Mouse (Mus musculus) liver, embryonic 13.5 days (tissue): Measurements from ENCODE around the gene Thada. TPM values are rescaled to one million over a fixed set of nuclear protein-coding genes. Genes with fewer than 3 reads are reported as not detected.
A peak's percentile ranks its signal among the peaks of the same experiment; 100 is the strongest.
"Not testable (repeated sequence)": the region's sequence is repeated elsewhere in the genome, so short reads cannot be mapped to it uniquely, and the experiment has no call there.

ENCODE experiments used
- ATAC-seq: fragments of 200-750 bp; cut with Nextera tagmentation; 2 replicates; pipeline ENCODE4 v1.8.0; 2017; ENCODE audit warnings: low read depth, mild to moderate bottlenecking, moderate number of reproducible peaks, moderate library complexity
- DNase-seq: peaks from one replicate; pipeline ENCODE4 v3.0.0; 2022
- H3K27ac ChIP-seq: fragments of 300-500 bp; sonication (generic); 2 replicates; pipeline ENCODE4 v1.5.1; 2015; ENCODE audit warnings: moderate library complexity, mild to moderate bottlenecking, inconsistent platforms
- H3K27me3 ChIP-seq: fragments of 300-500 bp; sonication (generic); 2 replicates; pipeline ENCODE4 v1.6.1; 2015; ENCODE audit warnings: mild to moderate bottlenecking, inconsistent platforms
- H3K36me3 ChIP-seq: fragments of 300-500 bp; sonication (generic); 2 replicates; pipeline ENCODE4 v1.6.1; 2015; ENCODE audit warnings: mild to moderate bottlenecking, inconsistent platforms
- H3K4me1 ChIP-seq: fragments of 300-500 bp; sonication (generic); replicated peaks from 2 replicates; pipeline ENCODE4 v1.6.1; 2015; ENCODE audit warnings: inconsistent platforms
- H3K4me2 ChIP-seq: fragments of 300-500 bp; sonication (generic); 2 replicates; pipeline ENCODE4 v1.6.1; 2015; ENCODE audit warnings: inconsistent platforms, mild to moderate bottlenecking, moderate library complexity
- H3K4me3 ChIP-seq: fragments of 300-500 bp; sonication (generic); replicated peaks from 2 replicates; pipeline ENCODE4 v1.5.1; 2015; ENCODE audit warnings: mild to moderate bottlenecking, inconsistent platforms
- H3K9ac ChIP-seq: fragments of 300-500 bp; sonication (generic); 2 replicates; pipeline ENCODE4 v1.6.1; 2015; ENCODE audit warnings: mild to moderate bottlenecking, inconsistent platforms
- H3K9me3 ChIP-seq: fragments of 300-500 bp; sonication (generic); replicated peaks from 2 replicates; pipeline ENCODE4 v1.6.1; 2016; ENCODE audit warnings: inconsistent platforms
- WGBS: fragments of 180-500 bp; shearing (Covaris S2); methylation state at CpG from one replicate; pipeline ENCODE4 v1.1.7; 2015; ENCODE audit not compliant: insufficient replicate concordance; 5-methylcytosine and 5-hydroxymethylcytosine counted together
- polyA plus RNA-seq: library from polyadenylated mRNA; unstranded; fragments of >200 nt; fragmentation: Nextera tagmentation; extraction: Ambion mirVana; gene quantifications from 2 replicates; pipeline ENCODE4 v1.2.1, GENCODE M21; 2015

Thada gene
- polyA plus RNA-seq, 1 experiment from 2014 or later = 3.0 TPM

DNA sequence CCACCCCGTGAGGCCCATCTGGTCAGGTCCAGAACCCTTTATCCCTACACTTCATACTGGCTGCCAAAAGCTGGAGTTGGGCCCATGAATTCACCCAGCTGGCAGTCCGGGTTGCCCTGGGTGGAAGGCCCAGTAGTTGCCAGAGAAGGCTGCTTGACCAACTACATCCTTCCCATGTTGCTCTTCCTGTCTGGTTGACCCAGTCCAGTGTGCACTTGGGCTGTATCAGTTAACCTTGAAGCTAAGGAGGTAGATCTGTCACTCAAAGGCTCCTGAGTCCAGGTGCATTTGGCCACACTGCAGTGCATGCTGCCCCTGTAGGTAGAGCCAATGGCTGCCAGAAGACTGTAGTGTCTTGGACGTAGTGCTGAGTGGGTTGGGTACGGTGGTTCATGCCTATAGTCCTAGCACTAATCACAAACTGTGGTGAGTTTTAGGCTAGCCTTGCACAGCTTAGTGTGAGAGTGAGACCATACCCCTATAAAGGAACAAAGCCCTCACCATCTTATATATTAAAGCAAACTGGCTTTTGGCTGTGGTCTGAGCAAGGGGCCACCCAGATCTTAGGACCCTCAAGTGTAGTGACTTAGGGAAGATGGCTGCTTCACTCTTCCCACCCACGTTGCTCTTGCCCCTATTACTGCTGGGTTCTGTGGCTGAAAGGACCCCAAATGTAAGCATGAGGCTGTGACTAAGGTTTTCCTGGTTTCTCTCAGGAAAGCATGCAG lies 276.7 kb downstream of the Thada start:
- Histone ChIP-seq H3K27me3 (no peaks in the 10 kb centered on the region), H3K4me3 (peak overlapping the region; percentile 76), H3K36me3 (peaks cover 50% of the 10 kb centered on the region), H3K27ac (peak overlapping the region; percentile 98), H3K9me3 (no peaks in the 10 kb centered on the region), H3K4me2 (peak overlapping the region; percentile 97), H3K4me1 (peaks cover 37% of the 10 kb centered on the region), H3K9ac (peak overlapping the region; percentile 91)
- DNase-seq (no peak), ATAC-seq (no peak)
- 70% methylated on average over 5 of the region's 5 CpGs for WGBS

DNA sequence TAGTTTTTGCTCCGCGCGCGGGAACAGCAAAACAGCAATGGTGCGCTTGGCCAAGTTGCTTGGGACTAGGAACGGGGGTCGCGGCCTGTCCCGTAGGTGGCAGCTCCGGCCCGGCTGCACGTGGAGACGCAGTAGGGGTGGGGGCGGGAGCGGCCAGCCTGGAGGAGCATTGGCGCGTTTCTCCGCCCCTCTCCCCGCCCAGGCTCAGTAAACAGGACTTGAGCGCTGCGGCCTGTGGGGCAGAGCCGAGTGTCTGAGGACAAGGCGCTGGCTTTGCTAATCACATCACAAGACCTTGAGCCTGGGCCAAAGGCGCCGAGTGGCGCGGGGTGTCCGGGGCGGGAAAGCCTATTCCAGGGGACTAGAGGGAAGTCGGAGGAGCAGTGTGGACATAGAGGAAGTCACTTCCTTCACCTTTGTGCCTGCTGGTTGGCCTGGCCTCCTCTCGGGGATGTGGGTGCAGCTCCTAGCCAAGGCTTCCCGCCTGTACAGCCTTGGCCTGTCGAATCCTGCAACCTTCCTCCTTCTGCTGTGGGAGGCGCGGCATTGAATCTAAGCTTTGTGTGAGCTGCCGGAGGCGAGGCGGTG lies 277.5 kb downstream of the Thada start:
- Histone ChIP-seq H3K9ac (peak overlapping the region; percentile 91), H3K27me3 (no peaks in the 10 kb centered on the region), H3K4me3 (peak overlapping the region; percentile 76), H3K4me2 (peak overlapping the region; percentile 97), H3K9me3 (no peaks in the 10 kb centered on the region), H3K4me1 (peaks cover 39% of the 10 kb centered on the region), H3K36me3 (peaks cover 49% of the 10 kb centered on the region), H3K27ac (peak overlapping the region; percentile 98)
- peak; percentile 87 for DNase-seq
- 1% methylated on average over 38 of the region's 38 CpGs for WGBS
- peak; percentile 80 for ATAC-seq

DNA sequence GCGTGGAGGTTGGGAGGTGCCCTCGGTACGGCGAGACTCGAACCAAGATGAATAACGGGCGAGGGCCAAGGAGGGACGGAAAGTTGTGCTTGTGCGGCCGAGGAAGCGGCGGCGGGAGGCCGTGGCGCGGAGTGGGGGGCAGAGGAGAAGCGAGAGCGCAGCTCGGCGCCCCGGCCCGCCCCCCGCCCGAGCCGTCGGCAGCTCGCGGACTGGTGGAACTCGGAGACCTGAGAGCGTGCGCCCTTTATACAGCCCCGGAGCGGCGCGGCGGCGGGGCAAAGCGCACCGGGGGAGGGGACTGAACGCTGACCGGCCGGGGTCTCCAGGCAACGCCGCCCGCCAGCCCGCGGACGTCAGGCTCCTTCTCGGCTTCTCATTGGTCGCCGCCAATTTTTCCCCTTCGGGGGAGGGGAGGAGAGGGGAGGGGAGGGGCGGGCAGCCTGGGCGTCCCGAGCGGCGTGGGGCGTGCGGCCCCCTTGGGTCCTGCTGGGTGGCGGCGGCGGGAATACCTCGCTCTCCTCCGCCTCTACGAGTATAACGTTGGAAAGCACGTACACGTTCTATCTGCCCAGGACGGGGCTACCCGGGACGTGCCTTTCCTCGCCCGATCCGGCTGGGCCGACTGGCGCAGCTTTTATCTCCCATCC lies 278.2 kb downstream of the Thada start, which contains the start of gene Zfp36l2:
Gene Zfp36l2 (minus strand): TSS at position 221 of the 647 bp plus-strand sequence.
- peak; percentile 73 for ATAC-seq
- H3K4me1 ChIP-seq = peaks cover 45% of the 10 kb centered on the region
- WGBS = 1% methylated on average over 70 of the region's 76 CpGs

DNA sequence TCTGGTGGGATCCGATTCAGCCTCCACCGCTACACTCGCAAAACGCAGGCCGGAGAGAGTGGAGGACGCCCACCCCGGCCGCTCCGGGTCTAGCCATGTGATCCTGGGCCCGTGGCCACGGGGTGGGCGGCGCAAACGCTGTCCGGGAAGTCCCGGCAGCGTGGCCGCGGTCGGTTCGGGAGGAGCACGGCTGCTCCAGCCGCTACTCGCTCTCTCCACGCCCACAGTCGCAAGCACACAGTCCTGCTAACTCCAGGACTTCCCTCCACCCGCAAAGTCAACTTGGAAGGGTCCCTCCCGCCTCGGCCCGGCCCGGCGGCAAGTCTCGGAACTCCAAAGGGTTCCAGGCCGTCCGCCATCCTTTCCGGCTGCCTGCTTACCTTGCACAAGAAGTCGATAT lies 278.7 kb downstream of the Thada start:
- peak; percentile 13 for ATAC-seq
- peak overlapping the region; percentile 97 for H3K4me3 ChIP-seq
- H3K27ac ChIP-seq = peak overlapping the region; percentile 98
- 0% methylated on average over 13 of the region's 37 CpGs for WGBS
- not testable (repeated sequence) for H3K27me3 ChIP-seq, H3K9me3 ChIP-seq, DNase-seq
- H3K4me1 ChIP-seq = peaks cover 51% of the 10 kb centered on the region
- peak overlapping the region; percentile 97 for H3K4me2 ChIP-seq
- H3K9ac ChIP-seq = peak overlapping the region; percentile 99
- H3K36me3 ChIP-seq = peaks cover 39% of the 10 kb centered on the region

More for the DNA sequence above, 278.2 kb downstream of the Thada start, which contains the start of gene Zfp36l2:
- peak within 1 kb of the TSS; percentile 97 for H3K4me3 ChIP-seq
- H3K4me2 ChIP-seq = peak within 1 kb of the TSS; percentile 97
- peaks cover 44% of the 10 kb centered on the region for H3K36me3 ChIP-seq
- H3K9me3 ChIP-seq = no peaks in the 10 kb centered on the region
- peak; percentile 93 for DNase-seq
- H3K27ac ChIP-seq = peak within 1 kb of the TSS; percentile 98
- no peaks in the 10 kb centered on the region for H3K27me3 ChIP-seq
- peak within 1 kb of the TSS; percentile 99 for H3K9ac ChIP-seq

DNA sequence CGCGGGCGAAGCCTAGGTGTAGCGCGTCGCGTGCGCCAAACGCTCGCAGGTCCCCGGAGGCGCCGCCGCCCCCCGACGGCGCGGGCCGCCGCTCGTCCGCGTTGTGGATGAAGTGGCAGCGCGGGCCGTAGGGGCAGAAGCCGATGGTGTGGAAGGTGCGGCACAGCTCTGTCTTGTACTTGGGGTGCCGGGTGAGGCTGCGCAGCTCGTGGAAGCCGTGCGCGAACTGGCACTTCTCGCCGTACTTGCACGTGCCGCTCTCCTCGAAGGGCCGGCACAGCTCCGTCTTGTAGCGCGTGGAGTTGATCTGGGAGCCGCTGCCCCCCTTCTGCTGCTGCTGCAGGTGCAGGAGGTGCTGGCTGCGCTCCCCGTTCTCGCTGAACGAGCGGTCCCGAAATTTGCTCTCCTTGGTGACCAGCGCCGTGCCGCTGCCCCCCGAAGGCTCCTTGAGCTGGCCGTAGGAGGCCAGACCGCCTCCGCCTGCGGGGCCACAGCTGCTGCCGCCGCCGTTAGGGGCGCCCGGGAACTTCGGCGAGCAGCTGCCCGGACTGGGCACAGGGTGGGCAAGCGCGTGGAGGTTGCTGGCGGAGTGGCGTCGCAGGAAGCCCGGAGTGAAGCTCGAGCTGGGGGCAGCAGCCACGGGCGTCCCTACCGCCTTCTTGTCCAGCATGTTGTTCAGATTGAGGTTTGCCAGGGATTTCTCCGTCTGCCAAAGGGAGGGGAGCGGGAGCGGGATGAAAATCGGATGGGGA lies 279.4 kb downstream of the Thada start:
- no peak for ATAC-seq
- WGBS = under 1% methylated on average over 80 of the region's 80 CpGs

DNA sequence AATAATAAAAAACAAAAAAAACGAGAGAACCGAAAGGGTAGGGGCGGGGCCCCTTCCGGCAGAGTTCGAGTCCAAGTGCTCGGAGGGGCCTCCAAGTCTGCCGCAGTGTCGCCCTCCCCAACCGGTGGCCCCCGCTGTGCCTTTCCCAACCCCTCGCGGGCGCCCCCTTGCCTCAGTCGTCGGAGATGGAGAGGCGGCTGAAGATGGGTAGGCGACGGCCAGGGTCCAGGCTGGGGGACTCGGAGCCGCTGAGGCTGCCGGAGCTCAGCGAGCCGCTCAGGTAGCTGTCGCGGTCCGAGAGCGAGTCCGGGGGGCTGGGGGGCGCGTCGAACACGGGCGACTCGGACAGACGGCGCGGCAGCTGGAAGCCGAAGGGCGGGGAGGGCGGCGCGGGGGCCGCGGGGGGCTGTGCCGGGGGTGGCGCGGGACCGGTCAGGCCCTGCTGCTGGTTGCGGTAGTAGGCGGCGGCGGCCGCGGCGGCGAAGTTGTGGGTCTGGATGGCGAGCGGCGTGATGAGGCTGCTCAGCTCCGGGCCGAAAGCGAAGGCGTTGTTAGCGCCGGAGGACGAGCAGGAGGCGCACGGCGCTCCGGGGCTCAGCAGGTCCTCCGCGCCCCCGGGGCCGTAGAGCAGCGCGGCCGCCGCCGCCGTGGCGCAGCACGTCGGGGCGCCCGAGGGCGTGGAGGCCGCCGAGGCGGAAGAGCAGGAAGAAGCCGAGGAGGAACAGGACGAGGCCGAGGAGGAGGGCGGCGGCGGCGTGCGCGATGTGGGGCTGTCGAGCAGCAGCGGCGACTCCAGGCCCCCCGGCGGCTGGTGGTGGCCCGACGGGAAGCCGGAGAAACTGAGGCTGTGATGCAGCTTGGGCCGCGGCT lies 280.2 kb downstream of the Thada start:
- Histone ChIP-seq H3K4me3 (peak overlapping the region; percentile 97), H3K4me2 (peak overlapping the region; percentile 96), H3K27me3 (no peaks in the 10 kb centered on the region), H3K9me3 (no peaks in the 10 kb centered on the region), H3K36me3 (peaks cover 30% of the 10 kb centered on the region), H3K9ac (peak overlapping the region; percentile 99), H3K27ac (peak overlapping the region; percentile 91), H3K4me1 (peaks cover 63% of the 10 kb centered on the region)
- WGBS = under 1% methylated on average over 96 of the region's 108 CpGs
- ATAC-seq (peak; percentile 2; the same call in 1 of the 2 replicates), DNase-seq (peak; percentile 70)

More for the DNA sequence above, 279.4 kb downstream of the Thada start:
- Histone ChIP-seq H3K36me3 (peaks cover 33% of the 10 kb centered on the region), H3K4me2 (peak overlapping the region; percentile 96), H3K27ac (peak overlapping the region; percentile 91), H3K9ac (peak overlapping the region; percentile 99), H3K4me1 (peaks cover 58% of the 10 kb centered on the region), H3K9me3 (no peaks in the 10 kb centered on the region), H3K4me3 (peak overlapping the region; percentile 97), H3K27me3 (no peaks in the 10 kb centered on the region)
- DNase-seq = peak; percentile 56

DNA sequence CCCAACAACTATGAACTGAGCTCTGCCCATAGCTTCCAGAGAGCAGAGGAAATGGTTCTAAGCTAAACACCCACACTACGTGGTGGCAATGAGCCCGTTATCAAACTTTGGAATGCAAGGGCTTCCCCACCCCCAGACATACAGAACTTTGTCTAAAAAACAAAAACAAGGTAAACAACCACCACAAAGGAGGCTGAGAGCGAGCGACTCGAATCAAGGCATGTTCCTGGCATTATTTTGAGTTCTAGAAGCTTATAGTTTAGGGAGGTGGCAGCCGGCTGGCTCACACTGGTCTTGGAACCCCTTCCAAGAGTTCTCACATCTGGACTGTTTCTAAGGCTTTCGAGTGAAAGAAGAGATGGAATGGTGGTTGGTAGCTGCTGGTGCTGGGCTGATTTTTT lies 281.0 kb downstream of the Thada start:
- no peaks in the 10 kb centered on the region for H3K9me3 ChIP-seq
- H3K9ac ChIP-seq = peak overlapping the region; percentile 99
- peak overlapping the region; percentile 96 for H3K4me2 ChIP-seq
- H3K4me1 ChIP-seq = peaks cover 63% of the 10 kb centered on the region
- peaks cover 25% of the 10 kb centered on the region for H3K36me3 ChIP-seq
- H3K4me3 ChIP-seq = peak overlapping the region; percentile 97
- DNase-seq = peak; percentile 37
- peak overlapping the region; percentile 91 for H3K27ac ChIP-seq
- no peaks in the 10 kb centered on the region for H3K27me3 ChIP-seq
- ATAC-seq = no peak
- WGBS = under 1% methylated on average over 7 of the region's 7 CpGs

DNA sequence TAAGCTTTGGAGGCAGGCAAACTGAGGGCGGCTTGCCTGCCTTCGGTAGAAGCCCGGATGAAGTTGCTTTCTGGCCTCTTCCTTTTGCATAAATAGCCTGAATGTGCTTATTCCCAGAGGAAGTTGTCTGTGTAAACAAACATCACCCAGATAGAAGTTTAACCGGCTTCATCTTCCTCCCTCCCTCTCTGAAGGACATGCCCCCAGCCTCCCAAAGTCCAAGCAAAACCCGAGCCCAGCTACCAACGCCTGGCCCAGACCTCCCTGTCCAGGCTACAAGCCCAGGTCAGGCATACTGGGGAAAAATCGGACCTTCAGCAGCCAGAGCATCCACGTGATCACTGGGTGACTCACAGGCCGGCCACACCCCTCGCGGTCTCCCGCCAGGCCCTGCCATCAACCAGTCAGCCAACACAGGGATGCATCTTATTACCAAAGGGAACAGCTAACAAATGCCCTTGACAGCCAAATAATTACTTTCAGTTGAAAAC lies 282.7 kb downstream of the Thada start:
- under 1% methylated on average over 12 of the region's 12 CpGs for WGBS
- peak overlapping the region; percentile 94 for H3K27ac ChIP-seq
- no peaks in the 10 kb centered on the region for H3K27me3 ChIP-seq
- H3K4me3 ChIP-seq = peak overlapping the region; percentile 56
- H3K9me3 ChIP-seq = no peaks in the 10 kb centered on the region
- DNase-seq (peak; percentile 89), ATAC-seq (peak; percentile 40)
- H3K9ac ChIP-seq = peak overlapping the region; percentile 67
- peak overlapping the region; percentile 73 for H3K4me2 ChIP-seq
- peaks cover 63% of the 10 kb centered on the region for H3K4me1 ChIP-seq
- H3K36me3 ChIP-seq = peaks cover 22% of the 10 kb centered on the region

DNA sequence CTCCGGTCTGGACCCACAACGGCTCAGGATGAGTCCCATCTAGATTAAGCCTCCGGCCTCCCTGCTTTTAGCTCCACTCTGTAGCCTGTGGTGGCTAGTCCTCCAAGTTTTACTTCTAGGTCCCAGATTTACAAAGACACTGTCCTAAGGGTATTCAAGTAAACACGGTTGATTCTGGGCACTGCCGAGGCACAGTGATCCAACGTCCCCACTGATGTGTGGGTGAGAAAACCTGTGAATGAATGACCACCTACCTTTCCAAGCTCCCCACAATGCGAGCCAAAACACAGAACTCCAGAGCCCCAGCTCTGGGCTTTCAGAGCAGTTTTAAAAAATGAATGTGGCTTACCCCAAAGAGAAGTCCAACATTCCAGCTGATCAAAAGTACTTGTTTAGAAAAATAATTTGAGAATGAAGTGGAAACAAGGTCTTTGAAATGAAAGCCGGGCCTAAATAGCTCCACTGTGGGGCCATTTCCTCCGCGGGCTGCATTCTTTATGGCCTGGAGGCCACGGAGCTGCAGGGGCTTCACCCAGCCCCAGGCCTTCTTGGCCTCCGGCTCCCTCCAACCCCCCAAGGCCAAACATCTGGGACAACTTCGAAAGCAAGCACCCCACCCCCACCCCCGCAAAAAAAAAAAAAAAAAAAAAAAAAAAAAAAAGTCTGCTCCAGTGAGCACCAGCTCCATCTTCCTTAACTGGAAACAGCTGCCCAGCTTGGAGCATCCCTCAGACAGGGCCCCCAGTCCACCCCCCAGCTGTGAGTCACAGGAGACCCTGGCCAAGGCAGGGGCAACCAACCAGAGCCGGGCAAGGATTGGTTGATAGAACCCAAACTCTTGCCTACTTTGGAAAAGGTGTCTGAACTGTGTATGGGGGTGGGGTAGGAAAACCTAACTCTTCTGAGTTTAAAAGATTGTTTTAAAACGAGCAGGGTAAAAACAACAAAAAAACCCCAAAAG lies 283.4 kb downstream of the Thada start:
- Histone ChIP-seq H3K4me1 (peaks cover 69% of the 10 kb centered on the region), H3K9ac (peak overlapping the region; percentile 67), H3K4me3 (peak overlapping the region; percentile 56), H3K36me3 (peaks cover 22% of the 10 kb centered on the region), H3K9me3 (no peaks in the 10 kb centered on the region), H3K4me2 (peak overlapping the region; percentile 73), H3K27me3 (no peaks in the 10 kb centered on the region), H3K27ac (peak overlapping the region; percentile 94)
- WGBS = 7% methylated on average over 16 of the region's 16 CpGs
- no peak for ATAC-seq
- DNase-seq = peak; percentile 35
